Mouse (Mus musculus) G1E (cell line): ENCODE measurements around the gene March5.

Experiments
- CTCF ChIP-seq: IDR thresholded peaks from 2 replicates; pipeline ENCODE4 v1.5.1; 2012; ENCODE audit warnings: low read depth, low read length, inconsistent platforms, mixed read lengths
- GATA2 ChIP-seq: IDR thresholded peaks from 2 replicates; pipeline ENCODE4 v1.6.1; 2012; ENCODE audit warnings: low read depth, low read length, inconsistent platforms, borderline replicate concordance

DNA sequence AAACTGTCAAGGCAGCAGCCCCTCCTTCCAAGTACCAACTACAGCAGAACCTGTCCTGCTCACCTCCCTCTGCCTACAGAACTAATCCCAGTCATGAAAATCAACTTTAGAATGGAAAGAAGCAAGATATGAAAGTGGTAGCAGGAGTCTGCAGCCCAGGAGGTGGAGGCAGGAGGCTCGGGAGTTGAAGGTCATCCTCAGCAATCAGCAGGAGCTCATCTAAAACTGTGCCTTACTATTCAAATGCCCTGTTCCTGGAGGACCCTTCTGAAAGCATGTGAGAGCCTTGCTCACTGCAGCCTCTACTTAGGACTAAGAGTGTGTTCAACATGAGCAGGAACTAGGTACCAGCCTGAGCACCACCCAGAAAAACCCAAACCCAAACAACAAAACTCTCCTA, 35.2 kb upstream of the March5 start:
- no peak for TF ChIP-seq CTCF
- TF ChIP-seq GATA2, result no peak
